Mouse (Mus musculus): ENCODE measurements around the gene Olfr569.

Gene Olfr569

GRCm38 (mm10) chr7:102890782-102891181, at the start of gene Olfr569:
Gene Olfr569, minus strand, starts transcription at chr7:102890882.
- DNase-seq = no peak

GRCm38 (mm10) chr7:102927105-102927504, 36.4 kb upstream of the Olfr569 start:
- no peak for DNase-seq

- no peak for DNase-seq
Observed at GRCm38 (mm10) chr7:102924109-102924508, 33.4 kb upstream of the Olfr569 start, which contains the start of gene Olfr572. Gene Olfr572, plus strand, starts transcription at chr7:102924409.

- peak; percentile 16 for DNase-seq
Observed at GRCm38 (mm10) chr7:102919632-102920031, 28.9 kb upstream of the Olfr569 start.

- DNase-seq = no peak
Observed at GRCm38 (mm10) chr7:102917032-102917875, 26.6 kb upstream of the Olfr569 start, which contains the start of gene Olfr571. Gene Olfr571, minus strand, starts transcription at chr7:102917536.

- DNase-seq = no peak
Observed at GRCm38 (mm10) chr7:102916405-102916804, 25.7 kb upstream of the Olfr569 start.

GRCm38 (mm10) chr7:102915261-102915660, 24.6 kb upstream of the Olfr569 start:
- DNase-seq = no peak

GRCm38 (mm10) chr7:102876822-102877221, 13.9 kb downstream of the Olfr569 start, which contains the start of gene Olfr568:
Gene Olfr568, plus strand, starts transcription at chr7:102877122.
- DNase-seq = no peak

- no peak for DNase-seq
Observed at GRCm38 (mm10) chr7:102858665-102859064, 32.0 kb downstream of the Olfr569 start, which contains the start of gene Olfr566. Gene Olfr566, minus strand, starts transcription at chr7:102858765.

- DNase-seq = no peak
Observed at GRCm38 (mm10) chr7:102855807-102856206, 34.9 kb downstream of the Olfr569 start.

Measured in cerebellum, adult 9-10 months (tissue).